Mouse (Mus musculus): ENCODE results near the gene Chd4.

DNA sequence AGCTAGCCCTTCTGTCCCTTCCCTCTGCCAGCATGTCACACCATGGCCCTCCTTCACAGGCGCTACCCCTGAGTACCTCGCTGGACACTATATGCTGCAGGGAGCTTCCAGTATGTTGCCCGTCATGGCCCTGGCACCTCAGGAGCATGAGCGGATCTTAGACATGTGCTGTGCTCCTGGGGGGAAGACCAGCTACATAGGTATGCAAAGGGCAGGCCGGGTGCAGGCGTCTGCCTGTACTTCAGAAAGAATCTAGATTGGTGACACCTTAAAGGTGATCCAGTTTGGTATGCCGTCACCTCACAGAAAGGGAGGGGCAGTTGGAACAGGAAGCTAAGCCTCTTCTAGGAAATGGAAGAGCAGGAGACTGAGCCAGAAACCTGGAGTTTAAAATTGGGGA is 44.0 kb downstream of the Chd4 start:
- TF ChIP-seq GATA1 (IDR thresholded peaks at IDR 0.05; ENCODE audit: low read length) (no peak), TAL1 (IDR thresholded peaks at IDR 0.05; ENCODE audit: low read length) (no peak)
